Mouse (Mus musculus): ENCODE data around the gene Relt. TPM values are rescaled to one million over a fixed set of nuclear protein-coding genes. Genes with fewer than 3 reads are reported as not detected.

Relt gene
- total RNA-seq (2015; ENCODE audit: low replicate concordance) (12.1 and 12.9 TPM in 2 replicates), total RNA-seq (2017; ENCODE audit: low replicate concordance) (11.6 and 14.8 TPM in 2 replicates)

GRCm38 (mm10) chr7:100862828-100863638 lies at the start of gene Relt:
Gene Relt, minus strand, starts transcription at chr7:100863446.
- ATAC-seq (replicated peaks; ENCODE audit: low FRiP score, poor library complexity, severe bottlenecking), result peak; percentile 77

GRCm38 (mm10) chr7:100911791-100912190 lies 48.5 kb upstream of the Relt start:
- ATAC-seq (replicated peaks; ENCODE audit: low FRiP score, poor library complexity, severe bottlenecking), result no peak

- ATAC-seq (replicated peaks; ENCODE audit: low FRiP score, poor library complexity, severe bottlenecking), result no peak
These were observed 48.1 kb upstream of the Relt start for GRCm38 (mm10) chr7:100911246-100911770.

- ATAC-seq (replicated peaks; ENCODE audit: low FRiP score, poor library complexity, severe bottlenecking), result no peak
These were observed 45.3 kb upstream of the Relt start for GRCm38 (mm10) chr7:100908567-100908966.

GRCm38 (mm10) chr7:100908061-100908460 lies 44.8 kb upstream of the Relt start:
- no peak for ATAC-seq (replicated peaks; ENCODE audit: low FRiP score, poor library complexity, severe bottlenecking)

- peak; percentile 59 for ATAC-seq (replicated peaks; ENCODE audit: low FRiP score, poor library complexity, severe bottlenecking)
These were observed 44.0 kb upstream of the Relt start for GRCm38 (mm10) chr7:100907231-100907630.

GRCm38 (mm10) chr7:100906029-100906789 lies 43.0 kb upstream of the Relt start:
- ATAC-seq (replicated peaks; ENCODE audit: low FRiP score, poor library complexity, severe bottlenecking), result no peak

GRCm38 (mm10) chr7:100905037-100905436 lies 41.8 kb upstream of the Relt start:
- no peak for ATAC-seq (replicated peaks; ENCODE audit: low FRiP score, poor library complexity, severe bottlenecking)

- ATAC-seq (replicated peaks; ENCODE audit: low FRiP score, poor library complexity, severe bottlenecking), result no peak
These were observed 41.4 kb upstream of the Relt start for GRCm38 (mm10) chr7:100904612-100905011.

GRCm38 (mm10) chr7:100902451-100903137 lies 39.3 kb upstream of the Relt start:
- no peak for ATAC-seq (replicated peaks; ENCODE audit: low FRiP score, poor library complexity, severe bottlenecking)

- no peak for ATAC-seq (replicated peaks; ENCODE audit: low FRiP score, poor library complexity, severe bottlenecking)
These were observed 34.6 kb upstream of the Relt start for GRCm38 (mm10) chr7:100897828-100898227.

- no peak for ATAC-seq (replicated peaks; ENCODE audit: low FRiP score, poor library complexity, severe bottlenecking)
These were observed 31.6 kb upstream of the Relt start for GRCm38 (mm10) chr7:100894833-100895226.

GRCm38 (mm10) chr7:100894057-100894832 lies 31.0 kb upstream of the Relt start:
- no peak for ATAC-seq (replicated peaks; ENCODE audit: low FRiP score, poor library complexity, severe bottlenecking)

GRCm38 (mm10) chr7:100893249-100894056 lies 30.2 kb upstream of the Relt start:
- no peak for ATAC-seq (replicated peaks; ENCODE audit: low FRiP score, poor library complexity, severe bottlenecking)

GRCm38 (mm10) chr7:100886535-100886934 lies 23.3 kb upstream of the Relt start:
- ATAC-seq (replicated peaks; ENCODE audit: low FRiP score, poor library complexity, severe bottlenecking), result 0 out of 2 replicates have a peak, but pooled peaks have one; percentile 35

GRCm38 (mm10) chr7:100884460-100884859 lies 21.2 kb upstream of the Relt start:
- ATAC-seq (replicated peaks; ENCODE audit: low FRiP score, poor library complexity, severe bottlenecking), result no peak

GRCm38 (mm10) chr7:100881950-100882349 lies 18.7 kb upstream of the Relt start:
- ATAC-seq (replicated peaks; ENCODE audit: low FRiP score, poor library complexity, severe bottlenecking), result no peak

- ATAC-seq (replicated peaks; ENCODE audit: low FRiP score, poor library complexity, severe bottlenecking), result no peak
These were observed 18.3 kb upstream of the Relt start for GRCm38 (mm10) chr7:100881531-100881930.
